In the genomic region with DNA sequence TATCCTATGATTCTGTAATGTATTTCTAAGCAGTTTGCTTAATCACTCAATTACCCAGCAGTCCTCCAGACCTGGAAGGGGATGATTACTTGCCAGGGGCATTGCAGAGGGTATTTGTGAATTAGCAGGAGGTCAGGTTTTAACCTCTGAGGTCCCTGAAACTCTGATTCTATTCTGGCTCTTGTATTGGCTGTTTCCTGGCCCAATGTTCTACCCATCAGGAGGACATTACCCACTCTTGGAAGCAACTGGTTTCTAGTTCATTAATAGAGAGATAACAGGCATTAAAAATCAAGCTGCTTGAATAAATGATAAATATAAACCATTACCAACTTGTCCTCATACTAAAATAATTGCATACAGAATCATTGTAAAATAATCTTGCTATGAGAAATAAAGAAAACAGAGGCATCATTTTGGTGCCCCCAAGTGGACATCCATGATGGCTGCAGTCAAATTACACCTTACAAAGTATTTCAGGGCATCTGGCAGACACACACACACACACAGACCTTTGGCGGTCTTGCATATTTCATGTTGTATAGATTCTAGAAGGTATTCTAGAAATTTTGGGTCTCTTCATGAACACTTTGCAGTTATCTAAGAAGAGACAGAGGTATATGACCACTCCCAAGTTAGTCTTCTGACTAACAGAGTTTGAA, we compare ENCODE assay signal across 9 mouse cellular contexts.
DNase-seq lines count a peak whose midpoint lies in the region; ATAC-seq lines count a peak whose summit lies in the region.
"Had no signal": no experiment of that assay in that cellular context is flagged by ENCODE, and none has a peak within 500 bp of the region (broad histone marks: within the 10 kb centered on the region; RNA-seq: fewer than 3 reads in every experiment).

No protein-coding gene starts in this region.

- no peak for ATAC-seq in intestine, embryonic 14.5 days (replicated peaks; ENCODE audit: low FRiP score, low TSS enrichment, low read depth)
- no peak for ATAC-seq in intestine, embryonic 15.5 days
- ATAC-seq in frontal cortex, adult (ENCODE audit: low TSS enrichment): peak; percentile 50
- ATAC-seq in neural tube, embryonic 14.5 days (ENCODE audit: low read depth): peak; percentile 46; the same call in 1 of the 2 replicates
- no peak for ATAC-seq in erythroid progenitor cell, adult 5-6 weeks (replicated peaks; ENCODE audit: low FRiP score, poor library complexity, severe bottlenecking)

- H3K4me2 ChIP-seq in intestine, embryonic 14.5 days (ENCODE audit: low read length): no peak overlapping the region
- no peak overlapping the region for H3K4me2 ChIP-seq in intestine, embryonic 15.5 days (replicated peaks)
- no peak overlapping the region for H3K4me2 ChIP-seq in neural tube, embryonic 14.5 days (ENCODE audit: low read depth, low read length)
- H3K4me2 ChIP-seq: embryonic facial prominence, embryonic 12.5 days had no signal

- 53% methylated on average over 1 of the region's 1 CpGs for WGBS in intestine, embryonic 14.5 days
- 55% methylated on average over 1 of the region's 1 CpGs for WGBS in intestine, embryonic 15.5 days
- WGBS in neural tube, embryonic 14.5 days: 58% methylated on average over 1 of the region's 1 CpGs

- H3K4me1 ChIP-seq in intestine, embryonic 14.5 days (replicated peaks; ENCODE audit: control insufficient read depth, insufficient read depth, low read length): no peaks in the 10 kb centered on the region
- no peaks in the 10 kb centered on the region for H3K4me1 ChIP-seq in intestine, embryonic 15.5 days (replicated peaks)
- no peaks in the 10 kb centered on the region for H3K4me1 ChIP-seq in neural tube, embryonic 14.5 days (ENCODE audit: control insufficient read depth, insufficient read depth, low read length)

- no peaks in the 10 kb centered on the region for H3K27me3 ChIP-seq in intestine, embryonic 14.5 days (replicated peaks; ENCODE audit: control insufficient read depth, insufficient read depth, low read length)
- H3K27me3 ChIP-seq in intestine, embryonic 15.5 days (replicated peaks): no peaks in the 10 kb centered on the region
- H3K27me3 ChIP-seq in neural tube, embryonic 14.5 days (ENCODE audit: control insufficient read depth, insufficient read depth, low read length): no peaks in the 10 kb centered on the region
- H3K27me3 ChIP-seq: embryonic facial prominence, embryonic 12.5 days had no signal

- no peaks in the 10 kb centered on the region for H3K36me3 ChIP-seq in intestine, embryonic 14.5 days (ENCODE audit: control insufficient read depth, insufficient read depth, low read length)
- no peaks in the 10 kb centered on the region for H3K36me3 ChIP-seq in intestine, embryonic 15.5 days
- H3K36me3 ChIP-seq in neural tube, embryonic 14.5 days (ENCODE audit: control insufficient read depth, insufficient read depth, low read length): no peaks in the 10 kb centered on the region
- H3K36me3 ChIP-seq: embryonic facial prominence, embryonic 12.5 days had no signal

- no peak overlapping the region for H3K4me3 ChIP-seq in intestine, embryonic 14.5 days (ENCODE audit: low read depth, low read length)
- H3K4me3 ChIP-seq in intestine, embryonic 15.5 days (replicated peaks): no peak overlapping the region
- H3K4me3 ChIP-seq in neural tube, embryonic 14.5 days (ENCODE audit: low read depth, low read length): no peak overlapping the region
- H3K4me3 ChIP-seq: embryonic facial prominence, embryonic 12.5 days had no signal

- no peaks in the 10 kb centered on the region for H3K9me3 ChIP-seq in intestine, embryonic 14.5 days (ENCODE audit: control insufficient read depth, low read length)
- no peaks in the 10 kb centered on the region for H3K9me3 ChIP-seq in intestine, embryonic 15.5 days
- H3K9me3 ChIP-seq in neural tube, embryonic 14.5 days (ENCODE audit: control insufficient read depth, low read length): no peaks in the 10 kb centered on the region
- H3K9me3 ChIP-seq: embryonic facial prominence, embryonic 12.5 days had no signal

- no peak overlapping the region for H3K27ac ChIP-seq in intestine, embryonic 14.5 days (ENCODE audit: low read depth)
- no peak overlapping the region for H3K27ac ChIP-seq in intestine, embryonic 15.5 days
- H3K27ac ChIP-seq in neural tube, embryonic 14.5 days (ENCODE audit: low read depth, low read length): no peak overlapping the region
- H3K27ac ChIP-seq: embryonic facial prominence, embryonic 12.5 days had no signal

- DNase-seq in intestine, embryonic 14.5 days (ENCODE audit: low spot score): peak; percentile 55
- peak; percentile 75 for DNase-seq in CD4-positive, CD25-positive, alpha-beta regulatory T cell, adult 2 months (ENCODE audit: low read depth, low spot score)
- DNase-seq in T-cell, adult 2 months (ENCODE audit: low spot score): peak; percentile 41
- peak; percentile 10 to 25 for DNase-seq in layer of hippocampus, postnatal 36 days

- no peak overlapping the region for H3K9ac ChIP-seq in intestine, embryonic 14.5 days (ENCODE audit: low read length)
- no peak overlapping the region for H3K9ac ChIP-seq in intestine, embryonic 15.5 days
- H3K9ac ChIP-seq in neural tube, embryonic 14.5 days (replicated peaks; ENCODE audit: low read depth, low read length): no peak overlapping the region
- H3K9ac ChIP-seq: embryonic facial prominence, embryonic 12.5 days had no signal

Comparison
In these comparisons a context has a peak if more than half of its experiments do, and no peak if none do; other contexts are left out.
1. ATAC-seq: peak in frontal cortex, adult (single experiment) and neural tube, embryonic 14.5 days (single experiment); none in intestine, embryonic 14.5 days (single experiment), intestine, embryonic 15.5 days (single experiment) and erythroid progenitor cell, adult 5-6 weeks (single experiment).
2. DNase-seq: peak in every context shown above with its lines; median percentile 75 in CD4-positive, CD25-positive, alpha-beta regulatory T cell, adult 2 months; 55 in intestine, embryonic 14.5 days; 41 in T-cell, adult 2 months; 18 in layer of hippocampus, postnatal 36 days.